Mouse (Mus musculus): ENCODE results near the gene Rreb1. TPM values are rescaled to one million over a fixed set of nuclear protein-coding genes. Genes with fewer than 3 reads are reported as not detected.

Gene Rreb1
- total RNA-seq, 2 experiments from 2014 or later = 1.8 to 26.4 TPM

DNA sequence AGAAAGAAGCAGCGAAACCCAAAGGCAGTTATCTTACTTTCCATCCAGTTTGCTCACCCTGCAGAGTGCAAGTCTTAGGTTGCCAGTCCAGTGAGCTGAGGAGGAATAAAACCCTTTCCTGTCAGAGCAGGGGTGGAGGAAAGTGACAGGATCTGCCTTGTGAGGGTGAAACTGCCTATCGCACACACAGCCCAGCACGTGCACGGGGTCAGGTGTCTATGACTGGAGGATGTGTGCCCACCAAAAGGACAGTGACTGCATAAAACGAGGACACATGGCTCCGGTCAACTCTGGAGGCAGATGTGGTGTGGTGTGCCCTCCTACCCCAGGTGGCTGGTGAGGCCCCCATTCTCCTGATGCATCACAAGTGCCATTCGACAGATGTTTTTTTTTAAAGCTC is 181.7 kb downstream of the Rreb1 start:
- ATAC-seq (replicated peaks; ENCODE audit: low FRiP score, poor library complexity, severe bottlenecking) = no peak

- no peak for ATAC-seq (replicated peaks; ENCODE audit: low FRiP score, poor library complexity, severe bottlenecking)
These were observed 184.3 kb downstream of the Rreb1 start for GRCm38 (mm10) chr13:37962541-37962940.

- peak; percentile 76 for ATAC-seq (replicated peaks; ENCODE audit: low FRiP score, poor library complexity, severe bottlenecking)
These were observed 185.3 kb downstream of the Rreb1 start for GRCm38 (mm10) chr13:37963354-37964007.

GRCm38 (mm10) chr13:37964128-37965087 is 186.2 kb downstream of the Rreb1 start:
- ATAC-seq (replicated peaks; ENCODE audit: low FRiP score, poor library complexity, severe bottlenecking) = no peak

DNA sequence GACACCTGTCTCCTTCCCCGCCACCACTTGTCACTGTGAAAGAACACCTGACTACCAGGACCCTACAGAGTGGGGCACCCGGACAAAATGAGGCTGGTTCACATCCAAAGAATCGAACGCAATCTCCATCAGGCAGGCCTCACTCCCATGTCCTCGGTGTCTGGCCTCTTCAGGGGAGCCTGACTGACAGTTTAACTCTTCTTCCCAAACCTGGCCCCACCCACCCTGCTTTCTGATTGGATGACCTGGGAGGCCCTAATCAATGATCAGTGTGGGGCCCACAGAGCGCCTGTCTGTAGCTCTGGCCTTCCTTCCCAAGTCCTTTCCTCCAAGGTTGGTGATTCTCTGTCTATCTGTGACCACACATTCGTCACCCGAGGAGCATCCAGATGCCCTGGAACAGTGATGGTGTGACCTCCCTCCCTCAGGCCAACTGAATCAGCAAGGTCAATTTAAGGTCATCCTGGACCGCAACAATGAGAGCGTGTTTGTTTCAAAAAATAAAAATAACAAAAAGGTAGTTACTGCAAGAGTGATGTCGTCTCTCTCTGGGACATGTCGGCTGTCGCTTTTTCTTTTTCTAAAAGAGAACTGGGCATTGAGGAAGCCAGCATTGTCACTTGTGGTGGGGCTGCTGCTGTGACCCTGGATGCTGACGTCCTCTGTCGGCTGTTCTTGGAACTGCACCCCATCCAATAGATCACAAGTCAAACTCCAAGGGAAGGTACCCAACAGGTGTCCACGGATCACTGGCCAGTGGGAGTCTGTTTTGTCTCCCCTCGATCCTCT is 187.1 kb downstream of the Rreb1 start:
- peak; percentile 46 for ATAC-seq (replicated peaks; ENCODE audit: low FRiP score, poor library complexity, severe bottlenecking)

- no peak for ATAC-seq (replicated peaks; ENCODE audit: low FRiP score, poor library complexity, severe bottlenecking)
These were observed 188.3 kb downstream of the Rreb1 start for GRCm38 (mm10) chr13:37966256-37967051.

GRCm38 (mm10) chr13:37967052-37967437 is 188.8 kb downstream of the Rreb1 start:
- no peak for ATAC-seq (replicated peaks; ENCODE audit: low FRiP score, poor library complexity, severe bottlenecking)

GRCm38 (mm10) chr13:37967565-37967964 is 189.4 kb downstream of the Rreb1 start:
- ATAC-seq (replicated peaks; ENCODE audit: low FRiP score, poor library complexity, severe bottlenecking) = no peak

GRCm38 (mm10) chr13:37969337-37969736 is 191.1 kb downstream of the Rreb1 start:
- ATAC-seq (replicated peaks; ENCODE audit: low FRiP score, poor library complexity, severe bottlenecking) = peak; percentile 69

GRCm38 (mm10) chr13:37969988-37970387 is 191.8 kb downstream of the Rreb1 start:
- ATAC-seq (replicated peaks; ENCODE audit: low FRiP score, poor library complexity, severe bottlenecking) = no peak

DNA sequence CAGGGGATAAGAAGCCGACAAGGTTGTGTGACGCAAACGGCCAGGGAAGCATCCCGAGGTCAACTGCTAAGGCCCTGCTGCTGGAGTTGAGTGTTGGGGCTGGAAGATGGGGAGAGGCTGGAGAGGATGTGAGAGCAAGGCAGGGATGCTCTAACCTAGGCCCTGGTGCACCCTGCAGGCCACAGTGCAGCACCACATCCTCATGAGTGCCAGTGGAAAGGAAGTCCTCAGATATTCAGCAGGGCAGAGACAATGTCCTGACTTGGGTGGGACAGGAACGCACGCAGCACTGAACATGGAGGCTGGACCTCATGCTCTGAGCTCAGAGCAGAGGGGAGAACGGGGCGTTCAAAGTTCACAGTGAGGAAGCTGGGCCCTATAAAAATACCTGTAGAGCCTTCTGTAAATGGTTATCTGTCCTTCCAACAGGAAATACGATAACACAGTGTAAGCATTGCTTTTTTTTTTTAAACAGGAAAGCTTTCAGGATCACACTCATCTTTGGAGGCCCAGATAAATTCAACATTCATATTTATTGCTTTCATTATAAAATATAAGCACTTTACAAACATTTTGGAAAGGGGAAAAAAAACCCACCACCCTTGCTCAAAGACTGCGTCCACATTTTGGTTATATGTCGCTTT is 192.8 kb downstream of the Rreb1 start:
- no peak for ATAC-seq (replicated peaks; ENCODE audit: low FRiP score, poor library complexity, severe bottlenecking)

- ATAC-seq (replicated peaks; ENCODE audit: low FRiP score, poor library complexity, severe bottlenecking) = no peak
These were observed 195.8 kb downstream of the Rreb1 start for GRCm38 (mm10) chr13:37974036-37974435.

- no peak for ATAC-seq (replicated peaks; ENCODE audit: low FRiP score, poor library complexity, severe bottlenecking)
These were observed 196.5 kb downstream of the Rreb1 start for GRCm38 (mm10) chr13:37974731-37975130.

- no peak for ATAC-seq (replicated peaks; ENCODE audit: low FRiP score, poor library complexity, severe bottlenecking)
These were observed 201.3 kb downstream of the Rreb1 start for GRCm38 (mm10) chr13:37979506-37979905.

DNA sequence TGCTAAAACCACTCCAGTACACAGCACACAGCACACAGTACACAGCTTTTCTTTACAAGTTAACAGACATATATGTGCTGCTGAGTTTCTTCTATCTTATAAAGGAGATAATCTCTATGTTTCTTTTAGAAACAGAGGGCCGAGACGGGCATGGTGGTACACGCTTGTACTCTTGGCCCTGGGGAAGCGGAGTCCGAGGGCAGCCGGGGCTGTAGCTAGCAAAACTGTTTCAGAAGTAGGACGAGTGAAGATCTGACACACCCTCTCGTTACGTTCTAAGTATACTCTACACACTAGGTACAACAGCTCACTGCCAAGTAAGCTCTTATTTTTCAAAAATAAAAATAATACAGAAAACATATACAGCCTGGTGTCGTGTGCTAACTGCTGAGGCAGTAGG is 202.1 kb downstream of the Rreb1 start:
- no peak for ATAC-seq (replicated peaks; ENCODE audit: low FRiP score, poor library complexity, severe bottlenecking)

DNA sequence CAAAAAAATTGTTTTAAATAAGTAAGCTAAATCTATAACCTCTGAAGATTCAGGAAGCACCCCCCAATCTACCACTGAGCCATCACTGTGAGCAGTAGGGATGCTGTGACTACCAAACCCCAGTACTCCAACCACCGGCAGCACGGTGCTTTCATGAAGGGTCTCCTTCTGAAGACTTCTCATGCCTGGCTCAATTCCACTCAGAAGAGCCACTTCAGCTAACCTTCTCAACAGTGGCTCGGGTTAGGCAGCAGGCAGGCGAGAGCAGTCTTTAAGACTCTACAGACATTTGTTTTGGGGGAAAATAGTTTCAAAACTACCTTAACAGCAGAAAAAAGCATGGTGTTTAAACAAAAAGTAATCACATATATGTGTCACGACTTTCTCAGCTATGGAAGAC is 202.9 kb downstream of the Rreb1 start:
- ATAC-seq (replicated peaks; ENCODE audit: low FRiP score, poor library complexity, severe bottlenecking) = no peak

DNA sequence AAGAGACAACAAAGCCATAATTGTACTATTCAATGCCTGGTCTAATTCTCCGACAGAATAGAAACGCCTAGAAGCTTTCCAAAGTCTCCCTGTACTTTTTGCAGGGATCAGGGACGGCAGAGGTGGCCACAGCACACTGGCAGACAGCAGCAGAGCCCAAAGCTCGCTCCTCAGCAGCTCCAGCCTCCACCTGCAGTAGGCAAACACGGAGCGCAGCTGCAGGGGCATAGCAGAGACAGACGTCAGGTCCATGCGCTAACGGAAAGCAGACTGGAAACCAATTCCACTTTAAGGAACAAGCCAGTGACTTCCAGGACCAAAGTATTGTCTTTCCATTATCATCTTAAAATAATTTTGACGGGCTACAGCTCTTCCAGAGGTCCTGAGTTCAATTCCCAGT is 208.0 kb downstream of the Rreb1 start:
- ATAC-seq (replicated peaks; ENCODE audit: low FRiP score, poor library complexity, severe bottlenecking) = no peak

DNA sequence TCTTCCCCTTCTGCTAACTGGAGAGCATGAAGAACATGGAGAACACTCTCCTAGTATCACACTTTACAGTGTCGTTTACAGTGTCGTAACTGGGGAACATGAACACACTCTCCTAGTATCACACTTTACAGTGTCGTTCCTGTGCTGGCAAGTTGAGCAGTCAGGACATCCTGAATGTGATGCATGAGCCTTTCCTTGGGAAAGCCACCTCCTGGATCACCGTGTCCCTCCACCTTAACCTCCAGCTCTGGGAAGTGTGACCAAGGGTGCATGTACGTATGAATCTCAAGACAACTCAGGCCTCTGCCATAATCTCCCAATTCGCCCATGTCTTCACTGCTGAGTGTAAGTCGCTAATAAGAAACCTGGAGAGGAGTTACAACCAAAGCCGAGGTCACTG is 211.5 kb downstream of the Rreb1 start:
- ATAC-seq (replicated peaks; ENCODE audit: low FRiP score, poor library complexity, severe bottlenecking) = no peak
